Mouse (Mus musculus) embryonic fibroblast, embryonic 13.5 days (primary cell): Measurements from ENCODE around the gene Lsamp.

ENCODE experiments used
- CTCF ChIP-seq: IDR thresholded peaks from 2 replicates; pipeline ENCODE4 v1.5.1; 2011; ENCODE audit warnings: mild to moderate bottlenecking, control low read depth, low read length, moderate library complexity, borderline replicate concordance; ENCODE audit not compliant: insufficient read depth
- POLR2A ChIP-seq: IDR thresholded peaks from 2 replicates; pipeline ENCODE4 v1.6.1; 2011; ENCODE audit warnings: low read depth, mild to moderate bottlenecking, control low read depth, low read length, moderate library complexity

- TF ChIP-seq POLR2A = no peak
- TF ChIP-seq CTCF = no peak
These were observed 669.3 kb downstream of the Lsamp start for GRCm38 (mm10) chr16:40653508-40653907.
